Mouse (Mus musculus): ENCODE results near the gene Nktr.

- TF ChIP-seq CTCF (IDR thresholded peaks at IDR 0.05) (peak; percentile 89), EP300 (IDR thresholded peaks at IDR 0.05; ENCODE audit: insufficient read depth, low read depth, low read length) (no peak)
Observed at GRCm38 (mm10) chr9:121697150-121698049, 21.6 kb upstream of the Nktr start.

All from heart, adult 2 months (tissue).